In the genomic region with DNA sequence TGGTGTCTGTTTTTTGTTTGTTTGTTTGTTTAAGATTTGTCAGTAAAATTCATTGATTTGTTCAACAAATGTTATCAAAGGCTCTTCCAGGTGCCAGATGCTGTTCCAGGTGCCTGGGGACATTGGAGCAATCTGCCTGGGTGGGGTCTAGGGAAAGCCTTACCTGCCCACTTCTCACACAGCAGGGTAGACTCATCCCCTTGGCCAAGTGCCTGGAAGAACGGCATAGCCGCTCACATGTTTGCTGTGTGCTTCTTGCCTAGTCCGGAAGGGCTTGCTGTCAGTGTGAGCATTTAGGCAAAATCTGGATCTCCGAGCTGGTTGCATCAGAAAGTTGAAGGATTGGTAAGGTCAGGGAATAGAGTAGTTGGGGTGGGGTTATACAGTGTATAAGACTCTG, we compare ENCODE assay signal across 14 mouse cellular contexts.
"Had no signal": no experiment of that assay in that cellular context is flagged by ENCODE, and none has a peak within 500 bp of the region (broad histone marks: within the 10 kb centered on the region; RNA-seq: fewer than 3 reads in every experiment).

No protein-coding gene starts in this region.

- DNase-seq: gastrocnemius, adult 2 months; gastrocnemius, postnatal 10 days; gastrocnemius, postnatal 25 days; heart, adult 2 months; heart, postnatal 10 days; heart, postnatal 4 days; kidney, adult 18-20 months; kidney, adult 8-10 months; kidney, postnatal 10 days; kidney, postnatal 25 days; kidney, postnatal 4 days; liver; liver, embryonic 13.5 days; liver, postnatal 0 days had no signal
